Mouse (Mus musculus) olfactory bulb, adult 2 months (tissue): ENCODE data around the gene Tmem102.

Experiments used
- CTCF ChIP-seq: fragments of 200-500 bp; IDR thresholded peaks from 2 replicates; pipeline ENCODE4 v1.5.1; 2012; ENCODE audit warnings: low read depth, mild to moderate bottlenecking, low read length, moderate library complexity; ENCODE audit not compliant: insufficient read depth
- POLR2A ChIP-seq: fragments of 200-500 bp; IDR thresholded peaks from 2 replicates; pipeline ENCODE4 v1.6.1; 2012; ENCODE audit warnings: mild to moderate bottlenecking, low read depth, low read length, moderate library complexity; ENCODE audit not compliant: insufficient read depth

- 0 out of 2 replicates have a peak, but pooled peaks have one; percentile 24 for TF ChIP-seq POLR2A
- no peak for TF ChIP-seq CTCF
These were observed 39.3 kb downstream of the Tmem102 start for GRCm38 (mm10) chr11:69766126-69766609.
